Mouse (Mus musculus): ENCODE results near the gene Ift122. TPM values are rescaled to one million over a fixed set of nuclear protein-coding genes. Genes with fewer than 3 reads are reported as not detected.

Ift122 gene
- total and polyA plus RNA-seq, 3 experiments = 7.9 to 14.1 (median 8.6) TPM

- Histone ChIP-seq H3K36me3 (replicated peaks in 1 of 2; ENCODE audit: control insufficient read depth in 1 of 2, insufficient read depth in 1 of 2, low read length in 1 of 2) (peaks cover 9 to 30% of the 10 kb centered on the region in 2 experiments), H3K4me3 (replicated peaks in 1 of 3; ENCODE audit: low read depth in 2 of 3, low read length in 2 of 3, poor library complexity in 1 of 3) (no peak within 1 kb of the TSS), H3K9me3 (replicated peaks; ENCODE audit: low read length) (no peaks in the 10 kb centered on the region), H3K4me2 (ENCODE audit: insufficient read depth, low read depth, poor library complexity, severe bottlenecking) (no peak within 1 kb of the TSS), H3K4me1 (ENCODE audit: control insufficient read depth in 1 of 2, insufficient read depth in 2 of 2) (peaks cover 0 to 9% of the 10 kb centered on the region in 2 experiments; a peak in 3 of 4 replicates), H3K27me3 (replicated peaks) (no peaks in the 10 kb centered on the region), H3K79me2 (replicated peaks; ENCODE audit: control insufficient read depth, extremely low read depth, insufficient read depth, poor library complexity, severe bottlenecking) (no peaks in the 10 kb centered on the region), H3K9ac (ENCODE audit: insufficient read depth, low read depth) (no peak within 1 kb of the TSS), H3K27ac (ENCODE audit: insufficient read depth, low read depth) (no peak within 1 kb of the TSS)
- TF ChIP-seq SMC3 (IDR thresholded peaks at IDR 0.05; ENCODE audit: low read depth, low read length) (no peak), MAFK (IDR thresholded peaks at IDR 0.05; ENCODE audit: insufficient replicate concordance, low read length) (no peak), MYC (IDR thresholded peaks at IDR 0.05; ENCODE audit: low read depth, low read length) (no peak), RAD21 (IDR thresholded peaks at IDR 0.05; ENCODE audit: low read depth, low read length) (no peak), NELFE (IDR thresholded peaks at IDR 0.05; ENCODE audit: low read depth, low read length) (no peak), UBTF (IDR thresholded peaks at IDR 0.05; ENCODE audit: low read depth, low read length) (no peak), IRF4 (IDR thresholded peaks at IDR 0.05; ENCODE audit: low read depth, low read length) (no peak), SIN3A (IDR thresholded peaks at IDR 0.05; ENCODE audit: low read length) (no peak), TBP (conservative IDR thresholded peaks at IDR 0.05; ENCODE audit: low read depth, low read length) (no peak), MAZ (IDR thresholded peaks at IDR 0.05; ENCODE audit: low read depth, low read length) (no peak), ZNF384 (IDR thresholded peaks at IDR 0.05; ENCODE audit: low read depth, low read length) (no peak), CTCF (conservative IDR thresholded peaks at IDR 0.05 in 1 of 2, IDR thresholded peaks at IDR 0.05 in 1 of 2; ENCODE audit: low read depth in 2 of 2, low read length in 2 of 2) (no peak), KAT2A (IDR thresholded peaks at IDR 0.05; ENCODE audit: insufficient replicate concordance, low read length) (no peak), ETS1 (conservative IDR thresholded peaks at IDR 0.05; ENCODE audit: low read depth, low read length) (no peak), JUN (IDR thresholded peaks at IDR 0.05; ENCODE audit: insufficient read depth, low read depth, low read length) (no peak), GABPA (IDR thresholded peaks at IDR 0.05; ENCODE audit: insufficient replicate concordance, low read depth, low read length) (no peak)
- dilution Hi-C loops (cut with MboI; ENCODE audit: extremely low pct_ligation_motif_present, extremely low pct_unique_long_range_greater_than_20kb, low sequenced_read_pairs) (no loop called here), in situ Hi-C loops (cut with MboI; ENCODE audit: low pct_ligation_motif_present, low pct_unique_long_range_greater_than_20kb, low sequenced_read_pairs) (no loop called here)
- DNase-seq (ENCODE audit: extremely low read depth) = no peak
Measured at GRCm38 (mm10) chr6:115838161-115838597, 15.1 kb upstream of the Ift122 start, which contains the start of gene Efcab12. Gene Efcab12, minus strand, starts transcription at chr6:115838412.

GRCm38 (mm10) chr6:115838745-115839144 is 14.5 kb upstream of the Ift122 start:
- Histone ChIP-seq H3K4me3 (replicated peaks in 1 of 3; ENCODE audit: low read depth in 2 of 3, low read length in 2 of 3, poor library complexity in 1 of 3) (no peak overlapping the region), H3K9ac (ENCODE audit: insufficient read depth, low read depth) (no peak overlapping the region), H3K4me1 (ENCODE audit: control insufficient read depth in 1 of 2, insufficient read depth in 2 of 2) (peaks cover 0 to 9% of the 10 kb centered on the region in 2 experiments; a peak in 3 of 4 replicates), H3K4me2 (ENCODE audit: insufficient read depth, low read depth, poor library complexity, severe bottlenecking) (no peak overlapping the region), H3K36me3 (replicated peaks in 1 of 2; ENCODE audit: control insufficient read depth in 1 of 2, insufficient read depth in 1 of 2, low read length in 1 of 2) (peaks cover 13 to 34% of the 10 kb centered on the region in 2 experiments), H3K9me3 (replicated peaks; ENCODE audit: low read length) (no peaks in the 10 kb centered on the region), H3K27me3 (replicated peaks) (no peaks in the 10 kb centered on the region), H3K79me2 (replicated peaks; ENCODE audit: control insufficient read depth, extremely low read depth, insufficient read depth, poor library complexity, severe bottlenecking) (no peaks in the 10 kb centered on the region), H3K27ac (ENCODE audit: insufficient read depth, low read depth) (no peak overlapping the region)
- dilution Hi-C loops (cut with MboI; ENCODE audit: extremely low pct_ligation_motif_present, extremely low pct_unique_long_range_greater_than_20kb, low sequenced_read_pairs) (no loop called here), in situ Hi-C loops (cut with MboI; ENCODE audit: low pct_ligation_motif_present, low pct_unique_long_range_greater_than_20kb, low sequenced_read_pairs) (no loop called here)
- no peak for TF ChIP-seq ETS1 (conservative IDR thresholded peaks at IDR 0.05; ENCODE audit: low read depth, low read length)
- TF ChIP-seq JUN (IDR thresholded peaks at IDR 0.05; ENCODE audit: insufficient read depth, low read depth, low read length) = no peak
- no peak for TF ChIP-seq POLR2AphosphoS2 (IDR thresholded peaks at IDR 0.05; ENCODE audit: low read depth, low read length)
- no peak for TF ChIP-seq CHD2 (IDR thresholded peaks at IDR 0.05; ENCODE audit: low read length)
- TF ChIP-seq E2F4 (IDR thresholded peaks at IDR 0.05; ENCODE audit: insufficient replicate concordance, low read depth, low read length) = no peak
- no peak for TF ChIP-seq USF1 (IDR thresholded peaks at IDR 0.05; ENCODE audit: low read depth, low read length)
- TF ChIP-seq SMC3 (IDR thresholded peaks at IDR 0.05; ENCODE audit: low read depth, low read length) = no peak
- TF ChIP-seq CTCF (conservative IDR thresholded peaks at IDR 0.05 in 1 of 2, IDR thresholded peaks at IDR 0.05 in 1 of 2; ENCODE audit: low read depth in 2 of 2, low read length in 2 of 2) = no peak
- no peak for TF ChIP-seq TCF12 (IDR thresholded peaks at IDR 0.05; ENCODE audit: low read depth, low read length)
- no peak for TF ChIP-seq HCFC1 (IDR thresholded peaks at IDR 0.05; ENCODE audit: low read depth, low read length)
- TF ChIP-seq RAD21 (IDR thresholded peaks at IDR 0.05; ENCODE audit: low read depth, low read length) = no peak
- TF ChIP-seq MEF2A (IDR thresholded peaks at IDR 0.05; ENCODE audit: borderline replicate concordance, low read depth, low read length) = no peak
- TF ChIP-seq GABPA (IDR thresholded peaks at IDR 0.05; ENCODE audit: insufficient replicate concordance, low read depth, low read length) = no peak
- TF ChIP-seq MYC (IDR thresholded peaks at IDR 0.05; ENCODE audit: low read depth, low read length) = no peak
- TF ChIP-seq SIN3A (IDR thresholded peaks at IDR 0.05; ENCODE audit: low read length) = no peak
- no peak for TF ChIP-seq MAX (IDR thresholded peaks at IDR 0.05; ENCODE audit: low read length)
- no peak for TF ChIP-seq CHD1 (IDR thresholded peaks at IDR 0.05; ENCODE audit: low read depth, low read length)
- no peak for TF ChIP-seq ELF1 (IDR thresholded peaks at IDR 0.05; ENCODE audit: low read depth, low read length)
- no peak for DNase-seq (ENCODE audit: extremely low read depth)
